Mouse (Mus musculus) forelimb bud, embryonic 11.5 days (tissue): ENCODE data around the gene Tmem222.

ENCODE experiments used
- DNase-seq: peaks from one replicate; pipeline ENCODE4 v3.0.0-alpha.2; 2012; ENCODE audit warnings: low read depth, low spot score

Tmem222 gene

GRCm38 (mm10) chr4:133285299-133285698 is 7.7 kb upstream of the Tmem222 start:
- DNase-seq: no peak

- DNase-seq: no peak
Observed at GRCm38 (mm10) chr4:133282656-133283055, 5.1 kb upstream of the Tmem222 start.

GRCm38 (mm10) chr4:133281951-133282481 is 4.4 kb upstream of the Tmem222 start:
- peak; percentile 80 for DNase-seq

GRCm38 (mm10) chr4:133281513-133281912 is 3.9 kb upstream of the Tmem222 start:
- DNase-seq: no peak

- DNase-seq: no peak
Observed at GRCm38 (mm10) chr4:133278482-133278881, 890 bp upstream of the Tmem222 start.

GRCm38 (mm10) chr4:133278067-133278466 is 475 bp upstream of the Tmem222 start:
- no peak for DNase-seq

- no peak for DNase-seq
Observed at GRCm38 (mm10) chr4:133270929-133271328, 6.7 kb downstream of the Tmem222 start.

- DNase-seq: no peak
Observed at GRCm38 (mm10) chr4:133269596-133269995, 8.0 kb downstream of the Tmem222 start.

GRCm38 (mm10) chr4:133268931-133269330 is 8.7 kb downstream of the Tmem222 start:
- DNase-seq: no peak

- DNase-seq: no peak
Observed at GRCm38 (mm10) chr4:133266248-133266880, 11.2 kb downstream of the Tmem222 start.

GRCm38 (mm10) chr4:133265759-133266158 is 11.8 kb downstream of the Tmem222 start:
- DNase-seq: no peak

- no peak for DNase-seq
Observed at GRCm38 (mm10) chr4:133265297-133265696, 12.3 kb downstream of the Tmem222 start.

- DNase-seq: no peak
Observed at GRCm38 (mm10) chr4:133264559-133264958, 13.0 kb downstream of the Tmem222 start.

GRCm38 (mm10) chr4:133263756-133264155 is 13.8 kb downstream of the Tmem222 start:
- DNase-seq: no peak

GRCm38 (mm10) chr4:133262882-133263281 is 14.7 kb downstream of the Tmem222 start, which contains the start of gene Sytl1:
Sytl1 (minus strand) TSS chr4:133263113.
- DNase-seq: no peak

- DNase-seq: no peak
Observed at GRCm38 (mm10) chr4:133262375-133262765, 15.2 kb downstream of the Tmem222 start.

GRCm38 (mm10) chr4:133261641-133262374 is 15.8 kb downstream of the Tmem222 start:
- DNase-seq: no peak

- DNase-seq: no peak
Observed at GRCm38 (mm10) chr4:133257798-133258408, 19.7 kb downstream of the Tmem222 start.

GRCm38 (mm10) chr4:133257230-133257629 is 20.4 kb downstream of the Tmem222 start:
- no peak for DNase-seq

- DNase-seq: no peak
Observed at GRCm38 (mm10) chr4:133256820-133257219, 20.8 kb downstream of the Tmem222 start.

- no peak for DNase-seq
Observed at GRCm38 (mm10) chr4:133255392-133255791, 22.2 kb downstream of the Tmem222 start.

GRCm38 (mm10) chr4:133253412-133253811 is 24.2 kb downstream of the Tmem222 start:
- no peak for DNase-seq
